Mouse (Mus musculus) embryonic fibroblast, embryonic 13.5 days (primary cell): ENCODE results near the gene Tesmin.

Experiments
- CTCF ChIP-seq: IDR thresholded peaks from 2 replicates; pipeline ENCODE4 v1.5.1; 2011; ENCODE audit warnings: mild to moderate bottlenecking, control low read depth, low read length, moderate library complexity, borderline replicate concordance; ENCODE audit not compliant: insufficient read depth
- POLR2A ChIP-seq: IDR thresholded peaks from 2 replicates; pipeline ENCODE4 v1.6.1; 2011; ENCODE audit warnings: low read depth, mild to moderate bottlenecking, control low read depth, low read length, moderate library complexity

- TF ChIP-seq CTCF, result no peak
- no peak for TF ChIP-seq POLR2A
These were observed 60.6 kb downstream of the Tesmin start for GRCm38 (mm10) chr19:3449248-3449647.
